Mouse (Mus musculus): ENCODE data around the gene Zbtb20.

- TF ChIP-seq EP300 (IDR thresholded peaks at IDR 0.05; ENCODE audit: low read depth) (no peak), CTCF (IDR thresholded peaks at IDR 0.05; ENCODE audit: low read depth) (no peak)
Measured at GRCm38 (mm10) chr16:43623315-43624000, 747.8 kb downstream of the Zbtb20 start.

All from heart, postnatal 0 days (tissue).